Mouse (Mus musculus) cerebellum, postnatal 25 days (tissue): ENCODE measurements around the gene H2-Q6.
"Not testable (repeated sequence)": the region's sequence is repeated elsewhere in the genome, so short reads cannot be mapped to it uniquely, and the experiment has no call there.

Experiments used
- DNase-seq, 2 experiments: peaks; one replicate each; pipeline ENCODE4 v3.0.0; 2021; ENCODE audit warnings: mixed read lengths in 2 of 2

The H2-Q6 gene

DNA sequence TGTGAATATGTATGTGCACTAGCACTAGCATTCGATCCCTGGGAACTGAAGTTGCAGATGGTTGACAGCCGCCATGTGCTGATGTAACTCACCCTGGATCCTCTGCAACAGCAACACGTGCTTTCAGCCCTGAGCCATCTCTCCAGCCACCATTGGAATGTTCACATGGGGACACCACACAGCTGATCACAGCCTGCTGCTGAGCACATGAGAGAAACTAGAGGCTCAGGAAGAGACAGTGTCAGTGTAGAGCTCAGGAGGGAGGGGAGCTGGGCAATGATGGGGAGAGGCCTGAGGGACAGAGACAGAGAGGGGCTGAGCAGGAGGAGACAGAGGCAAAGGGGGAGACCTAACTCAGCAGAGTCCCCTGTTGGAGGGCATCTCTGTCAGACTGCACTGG lies 10.9 kb downstream of the H2-Q6 start:
- DNase-seq: not testable (repeated sequence)

DNA sequence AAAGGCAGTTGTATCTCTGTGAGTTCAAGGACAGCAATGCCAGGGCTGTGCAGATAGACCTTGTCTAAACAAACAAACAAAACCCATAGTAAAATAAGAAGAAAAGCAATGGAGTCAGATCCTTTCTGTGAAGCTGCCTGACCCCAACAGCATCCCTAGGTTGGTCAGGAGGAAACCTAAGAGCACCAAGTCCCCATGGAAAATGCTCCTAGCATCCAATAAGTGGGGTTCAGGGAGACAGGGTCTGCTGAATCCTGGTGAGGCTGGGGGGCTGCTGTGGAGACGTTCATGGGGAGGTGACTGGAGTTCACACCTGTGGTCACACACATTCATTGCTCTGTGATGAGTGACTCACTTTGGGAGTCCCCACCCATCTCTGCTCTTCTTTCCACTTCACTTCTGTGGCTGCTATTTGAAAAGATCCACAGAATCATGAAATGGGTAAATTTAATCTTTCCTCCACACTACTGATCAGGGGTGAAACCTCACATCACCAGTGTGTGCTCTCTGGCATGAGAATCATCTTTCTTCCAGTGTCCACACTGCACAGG lies 12.8 kb downstream of the H2-Q6 start:
- not testable (repeated sequence) for DNase-seq

DNA sequence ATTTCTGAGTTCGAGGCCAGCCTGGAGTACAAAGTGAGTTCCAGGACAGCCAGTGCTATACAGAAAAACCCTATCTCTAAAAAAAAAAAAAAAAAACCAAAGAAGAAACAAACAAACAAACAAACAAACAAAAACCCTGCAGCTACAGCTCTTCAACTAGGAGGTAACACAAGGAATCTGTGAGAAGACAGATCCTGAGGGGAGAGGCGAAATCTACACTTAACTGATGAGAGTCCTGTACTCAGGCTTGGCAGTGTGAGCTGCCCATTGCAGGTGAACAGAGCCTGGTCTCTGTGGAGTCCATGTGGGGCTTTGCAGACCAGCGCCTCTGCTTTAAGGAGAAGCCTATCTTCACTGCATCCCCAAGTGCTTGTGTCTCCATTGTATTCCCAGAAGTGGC lies 13.7 kb downstream of the H2-Q6 start:
- not testable (repeated sequence) for DNase-seq

DNA sequence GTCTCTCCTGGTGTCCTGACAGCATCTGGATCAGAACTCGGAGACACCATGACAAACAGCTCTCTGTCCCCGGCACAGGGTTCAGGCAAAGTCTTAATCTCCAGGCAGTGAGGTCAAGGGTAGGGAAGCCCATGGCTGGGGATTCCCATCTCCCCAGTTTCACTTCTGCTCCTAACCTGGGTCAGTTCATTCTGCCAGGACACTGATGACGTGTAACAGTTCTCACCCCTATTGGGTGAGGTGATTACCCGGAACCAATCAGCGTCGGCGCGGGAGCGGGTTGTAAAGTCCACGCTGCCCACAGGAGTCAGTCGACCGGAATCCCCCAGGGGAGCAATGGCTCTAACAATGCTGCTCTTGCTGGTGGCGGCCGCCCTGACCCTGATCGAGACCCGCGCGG lies 14.2 kb downstream of the H2-Q6 start, which contains the start of gene H2-Q7:
H2-Q7 (plus strand) TSS at position 271 of the 400 bp plus-strand sequence.
- peak; percentile 46 to 66 for DNase-seq

DNA sequence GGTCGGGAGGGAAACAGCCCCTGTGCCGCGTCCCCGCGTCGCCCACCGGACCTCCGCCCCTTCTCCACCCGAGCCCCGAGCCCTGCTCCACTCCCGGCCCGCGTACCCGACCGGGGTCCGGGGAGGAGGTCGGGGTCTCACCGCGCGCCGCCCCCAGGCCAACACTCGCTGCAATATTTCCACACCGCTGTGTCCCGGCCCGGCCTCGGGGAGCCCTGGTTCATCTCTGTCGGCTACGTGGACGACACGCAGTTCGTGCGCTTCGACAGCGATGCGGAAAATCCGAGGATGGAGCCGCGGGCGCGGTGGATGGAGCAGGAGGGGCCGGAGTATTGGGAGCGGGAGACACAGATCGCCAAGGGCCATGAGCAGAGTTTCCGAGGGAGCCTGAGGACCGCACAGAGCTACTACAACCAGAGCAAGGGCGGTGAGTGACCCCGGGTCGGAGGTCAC lies 14.7 kb downstream of the H2-Q6 start:
- peak; percentile 13 to 17 for DNase-seq

DNA sequence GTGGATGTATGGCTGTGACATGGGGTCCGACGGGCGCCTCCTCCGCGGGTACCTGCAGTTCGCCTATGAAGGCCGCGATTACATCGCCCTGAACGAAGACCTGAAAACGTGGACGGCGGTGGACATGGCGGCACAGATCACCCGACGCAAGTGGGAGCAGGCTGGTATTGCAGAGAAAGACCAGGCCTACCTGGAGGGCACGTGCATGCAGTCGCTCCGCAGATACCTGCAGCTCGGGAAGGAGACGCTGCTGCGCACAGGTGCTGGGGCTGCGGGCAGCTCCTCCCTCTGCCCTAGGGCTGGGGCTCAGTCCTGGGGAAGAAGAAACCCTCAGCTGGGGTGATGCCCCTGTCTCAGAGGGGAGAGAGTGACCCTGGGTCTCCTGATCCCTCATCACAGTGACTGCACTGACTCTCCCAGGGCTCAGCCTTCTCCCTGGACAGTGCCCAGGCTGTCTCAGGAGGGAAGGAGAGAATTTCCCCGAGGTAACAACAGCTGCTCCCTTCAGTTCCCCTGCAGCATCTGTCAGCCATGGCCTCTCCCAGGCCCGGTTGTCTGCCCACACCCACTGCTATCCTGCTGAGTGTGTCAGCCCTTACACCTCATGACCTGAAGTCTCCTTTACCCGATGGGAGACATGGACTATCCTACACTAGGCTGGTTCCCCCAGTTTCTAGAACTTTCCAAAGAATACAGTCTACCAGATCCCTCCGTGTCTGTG lies 15.4 kb downstream of the H2-Q6 start:
- DNase-seq: not testable (repeated sequence)

DNA sequence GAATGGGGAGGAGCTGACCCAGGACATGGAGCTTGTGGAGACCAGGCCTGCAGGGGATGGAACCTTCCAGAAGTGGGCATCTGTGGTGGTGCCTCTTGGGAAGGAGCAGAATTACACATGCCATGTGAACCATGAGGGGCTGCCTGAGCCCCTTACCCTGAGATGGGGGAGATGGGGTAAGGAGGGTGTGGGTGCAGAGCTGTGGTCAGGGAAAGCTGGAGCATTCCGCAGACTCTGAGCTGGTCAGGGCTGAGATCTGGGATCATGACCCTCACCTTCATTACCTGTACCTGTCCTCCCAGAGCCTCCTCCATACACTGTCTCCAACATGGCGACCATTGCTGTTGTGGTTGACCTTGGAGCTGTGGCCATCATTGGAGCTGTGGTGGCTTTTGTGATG lies 17.7 kb downstream of the H2-Q6 start:
- DNase-seq: not testable (repeated sequence)

DNA sequence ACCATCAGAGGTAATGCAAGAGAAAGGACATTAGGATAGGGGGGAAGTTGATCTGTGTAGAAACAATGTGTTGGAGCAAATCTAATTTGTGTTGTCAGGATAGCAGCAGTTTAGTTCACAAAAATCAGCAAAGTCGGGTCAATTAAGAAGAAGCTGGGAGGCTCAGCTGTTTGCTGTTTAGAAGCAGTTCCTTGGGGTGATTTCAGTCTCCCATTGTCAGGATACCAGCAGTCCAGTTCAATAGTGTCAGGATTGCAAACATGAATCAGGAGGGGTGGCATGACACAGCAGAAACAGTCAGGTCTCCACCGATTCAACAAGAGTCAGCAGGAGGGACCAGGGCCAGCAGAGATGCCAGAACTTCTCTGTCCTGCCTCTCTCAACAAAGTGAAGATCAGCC lies 19.9 kb downstream of the H2-Q6 start:
- DNase-seq: not testable (repeated sequence)

DNA sequence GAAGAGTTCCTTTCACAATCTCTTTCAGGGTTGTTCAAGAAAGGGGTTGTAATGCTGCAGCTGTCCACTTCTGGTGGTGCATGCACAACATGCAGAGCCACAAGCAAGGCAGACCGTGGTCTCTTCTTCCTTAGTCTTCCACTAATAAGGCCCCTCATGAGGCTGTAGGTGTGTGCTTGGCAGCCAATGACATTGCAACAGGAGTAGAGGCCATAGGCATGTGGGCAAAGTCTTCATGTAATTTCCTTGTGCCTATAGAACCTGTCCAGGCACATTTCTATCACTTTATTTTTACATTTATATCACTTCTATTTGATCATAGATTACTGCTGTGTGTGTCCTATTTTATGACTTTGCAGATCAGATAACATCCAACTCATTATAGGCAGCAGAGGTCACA lies 33.6 kb downstream of the H2-Q6 start:
- not testable (repeated sequence) for DNase-seq

DNA sequence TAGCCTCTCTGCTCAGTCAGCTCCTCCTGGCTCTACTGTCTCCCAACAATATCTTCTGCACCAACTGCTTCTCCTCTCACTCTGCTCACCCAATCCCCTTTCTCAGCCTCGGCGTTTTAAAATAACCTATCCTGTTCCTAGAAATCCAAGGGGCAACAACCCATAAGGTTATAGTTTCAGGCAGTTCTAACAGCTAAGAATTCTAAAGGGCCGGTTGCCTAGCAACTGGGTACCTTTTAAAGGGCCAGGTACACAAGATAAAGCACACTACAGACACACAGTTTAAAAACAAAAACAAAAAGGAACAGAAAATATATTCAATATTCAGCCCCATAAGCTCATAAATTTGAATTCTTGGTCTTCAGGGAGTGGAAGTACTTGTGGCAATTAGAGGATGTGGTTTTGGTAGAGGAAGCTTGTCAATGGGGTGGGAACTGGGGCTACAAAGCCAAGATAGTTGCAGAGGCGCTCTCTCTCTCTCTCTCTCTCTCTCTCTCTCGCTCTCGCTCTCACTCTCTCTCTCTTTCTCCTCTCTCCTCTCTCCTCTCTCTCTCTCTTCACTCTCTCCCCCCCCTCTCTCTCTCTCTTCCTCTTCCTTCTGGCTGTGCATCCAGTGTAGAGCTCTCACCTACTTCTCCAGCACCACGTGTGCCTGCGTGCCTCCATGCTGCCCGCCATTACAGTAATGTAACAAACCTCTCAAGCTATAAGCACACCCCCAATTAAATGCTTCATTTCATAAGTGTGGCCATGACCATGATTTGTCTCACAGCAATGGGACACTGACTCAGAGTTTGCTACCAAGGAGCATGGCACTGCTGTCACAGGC lies 36.1 kb downstream of the H2-Q6 start:
- not testable (repeated sequence) for DNase-seq

DNA sequence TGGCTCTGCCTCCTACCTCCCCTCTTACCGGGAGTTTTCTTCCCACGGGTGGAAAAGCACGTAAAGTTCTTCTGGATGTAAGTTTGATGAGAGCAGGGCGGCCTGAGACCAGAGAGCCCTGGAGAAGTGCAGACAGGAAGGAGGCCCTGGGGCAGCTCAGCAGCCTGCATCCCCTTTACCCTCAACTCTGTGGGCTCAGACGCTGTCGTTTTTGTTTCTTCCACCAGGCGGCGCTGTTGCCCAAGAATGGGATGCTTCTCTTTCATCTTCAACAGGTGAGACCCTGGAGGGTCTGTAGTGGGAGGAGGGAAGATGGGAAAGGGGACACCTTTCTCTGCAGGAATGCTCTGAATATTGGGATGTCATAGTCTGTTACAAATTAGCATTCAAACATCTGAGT lies 41.0 kb downstream of the H2-Q6 start:
- DNase-seq: peak in 1 of 2 experiments; percentile 7

DNA sequence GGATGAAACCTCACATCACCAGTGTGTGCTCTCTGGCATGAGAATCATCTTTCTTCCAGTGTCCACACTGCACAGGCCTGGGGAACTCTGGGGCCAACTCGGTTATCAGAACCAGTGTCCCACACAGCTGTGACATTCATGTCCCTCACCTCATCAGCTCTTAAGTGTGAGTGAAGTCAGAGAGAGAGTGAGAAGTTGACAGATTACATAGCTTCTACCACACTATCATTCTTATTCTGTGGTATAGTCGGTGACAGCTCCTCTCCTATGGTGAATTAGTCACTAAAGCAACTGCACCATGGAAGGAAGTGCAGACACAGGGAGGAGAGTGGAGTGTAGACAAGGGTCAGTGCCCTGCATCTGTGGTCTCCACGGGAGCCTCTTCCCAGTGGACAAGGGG lies 44.3 kb downstream of the H2-Q6 start:
- not testable (repeated sequence) for DNase-seq

DNA sequence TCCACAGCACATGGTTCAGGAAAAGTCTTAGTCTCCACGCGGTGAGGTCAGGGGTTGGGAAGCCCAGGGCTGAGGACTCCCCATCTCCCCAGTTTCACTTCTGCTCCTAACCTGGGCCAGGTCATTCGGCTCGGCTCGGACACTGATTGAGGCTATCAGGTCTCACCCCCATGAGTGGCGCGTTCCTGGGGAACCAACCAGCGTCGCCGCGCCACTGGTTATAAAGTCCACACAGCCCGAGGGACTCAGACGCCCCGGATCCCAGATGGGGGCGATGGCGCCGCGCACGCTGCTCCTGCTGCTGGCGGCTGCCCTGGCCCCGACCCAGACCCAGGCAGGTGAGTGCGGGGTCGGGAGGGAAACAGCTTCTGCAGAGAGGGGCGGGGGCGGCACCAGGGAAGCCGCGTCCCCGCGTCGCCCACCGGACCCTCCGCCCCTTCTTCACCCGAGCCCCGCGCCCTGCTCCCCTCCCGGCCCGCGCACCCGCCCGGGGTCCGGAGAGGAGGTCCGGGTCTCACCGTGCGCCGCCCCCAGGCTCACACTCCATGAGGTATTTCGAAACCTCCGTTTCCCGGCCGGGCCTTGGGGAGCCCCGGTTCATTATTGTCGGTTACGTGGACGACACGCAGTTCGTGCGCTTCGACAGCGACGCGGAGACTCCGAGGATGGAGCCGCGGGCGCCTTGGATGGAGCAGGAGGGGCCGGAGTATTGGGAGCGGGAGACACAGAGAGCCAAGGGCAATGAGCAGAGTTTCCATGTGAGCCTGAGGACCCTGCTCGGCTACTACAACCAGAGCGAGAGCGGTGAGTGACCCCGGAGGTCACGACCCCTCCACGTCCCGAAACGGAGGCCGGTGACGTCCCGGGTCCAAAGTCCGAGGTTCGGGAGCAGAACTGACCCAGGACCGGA lies 45.4 kb downstream of the H2-Q6 start, which contains the start of gene H2-Q10:
H2-Q10 (plus strand) TSS at position 248 of the 910 bp plus-strand sequence.
- no peak for DNase-seq
